Mouse (Mus musculus) spleen, adult 2 months (tissue): ENCODE data around the gene Slc41a2.

Experiments
- CTCF ChIP-seq: fragments of 200-500 bp; IDR thresholded peaks from 2 replicates; pipeline ENCODE4 v1.5.1; 2011; ENCODE audit warnings: mild to moderate bottlenecking, inconsistent platforms; ENCODE audit not compliant: insufficient read depth, insufficient read length, insufficient replicate concordance; ENCODE audit errors: extremely low read depth
- POLR2A ChIP-seq: fragments of 200-500 bp; IDR thresholded peaks from 2 replicates; pipeline ENCODE4 v1.6.1; 2011; ENCODE audit warnings: low read depth, low read length, inconsistent platforms

DNA sequence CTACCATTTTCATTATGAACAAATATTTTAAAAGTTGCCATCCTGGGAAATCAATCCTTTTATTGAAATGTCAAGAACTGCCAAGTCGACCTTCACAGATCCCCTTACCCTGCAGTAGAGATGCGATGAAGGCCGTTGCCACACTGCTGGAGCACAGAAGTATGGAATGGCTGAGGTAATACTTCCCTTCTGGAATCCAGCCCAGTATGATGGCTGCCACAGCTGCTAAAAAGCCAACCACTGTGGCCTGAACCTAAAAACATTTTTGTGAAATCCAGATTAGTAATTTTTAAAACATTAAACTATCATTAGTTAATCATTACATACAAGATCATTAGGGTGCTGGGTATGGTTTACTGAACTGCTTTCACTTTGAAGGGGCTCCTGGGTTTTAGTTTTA, 36.6 kb downstream of the Slc41a2 start:
- TF ChIP-seq CTCF (no peak), POLR2A (no peak)
